Mouse (Mus musculus) mesoderm, embryonic 11.5 days (tissue): ENCODE measurements around the gene Ctc1.
"Not testable (repeated sequence)": the region's sequence is repeated elsewhere in the genome, so short reads cannot be mapped to it uniquely, and the experiment has no call there.

Source experiments
- DNase-seq: peaks from one replicate; pipeline ENCODE4 v3.0.0-alpha.2; 2012; ENCODE audit warnings: low read depth, low spot score

Gene Ctc1

DNA sequence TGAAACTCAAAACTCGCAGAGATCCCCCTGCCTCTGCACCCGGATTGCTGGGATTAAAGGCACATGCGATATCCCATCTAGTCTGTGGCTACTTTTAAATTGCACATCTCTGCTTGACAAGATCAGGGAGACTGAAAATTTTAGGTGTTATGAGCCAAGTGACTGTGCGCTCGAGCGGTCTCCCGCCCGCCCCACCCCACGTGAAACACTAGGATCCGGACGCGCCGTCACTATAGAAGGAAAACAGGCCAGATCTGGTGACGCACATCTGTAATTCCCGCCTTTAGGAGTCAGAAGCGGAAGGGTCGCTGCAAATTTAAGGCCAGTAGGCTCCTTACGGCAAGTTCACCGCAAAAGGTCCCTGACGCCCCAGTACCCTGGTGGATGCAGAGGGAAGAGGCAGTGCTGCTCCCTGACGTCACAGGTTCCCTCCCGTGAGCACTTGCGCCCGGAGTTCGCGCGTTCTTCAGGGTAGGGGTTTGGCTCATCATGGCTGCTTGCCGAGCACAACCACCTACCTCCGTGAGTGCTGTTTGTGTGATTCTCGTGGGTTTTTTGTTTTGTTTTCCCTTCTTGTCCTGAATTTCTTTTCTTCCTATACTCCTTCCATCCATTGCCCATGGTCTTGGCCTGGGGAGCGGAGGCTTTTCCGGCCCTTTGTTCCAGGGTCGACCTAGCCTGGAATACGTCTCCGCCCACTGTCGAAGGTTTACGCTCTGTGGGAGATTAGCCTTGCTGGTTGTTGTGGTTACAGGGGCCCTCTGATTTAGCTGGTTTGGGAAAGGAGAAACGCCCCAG is at the start of gene Ctc1:
Ctc1 (plus strand) TSS at position 268 of the 798 bp plus-strand sequence.
- peak; percentile 96 for DNase-seq

- DNase-seq, result no peak
Observed at GRCm38 (mm10) chr11:68966554-68966953, 49.2 kb upstream of the Ctc1 start.

- peak; percentile 91 for DNase-seq
Observed at GRCm38 (mm10) chr11:68967337-68968282, 48.1 kb upstream of the Ctc1 start, which contains the start of gene Slc25a35. Gene Slc25a35, plus strand, starts transcription at chr11:68968131.

DNA sequence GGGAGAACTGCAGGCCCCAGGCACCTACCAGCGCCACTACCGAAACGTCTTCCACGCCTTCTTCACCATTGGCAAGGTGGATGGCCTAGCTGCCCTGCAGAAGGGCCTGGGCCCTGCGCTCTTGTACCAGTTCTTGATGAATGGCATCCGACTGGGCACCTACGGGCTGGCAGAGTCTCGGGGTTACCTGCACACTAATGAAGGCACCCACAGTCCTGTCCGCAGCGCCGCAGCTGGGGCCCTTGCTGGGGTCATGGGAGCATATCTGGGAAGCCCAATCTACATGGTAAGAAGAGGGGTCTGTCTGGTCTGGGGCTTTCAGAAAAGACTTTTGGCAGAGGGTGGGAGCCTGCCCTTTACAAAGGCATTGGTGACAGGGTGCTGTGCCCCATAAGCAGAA is 47.0 kb upstream of the Ctc1 start:
- no peak for DNase-seq

GRCm38 (mm10) chr11:68970232-68970631 is 45.5 kb upstream of the Ctc1 start:
- no peak for DNase-seq

- peak; percentile 88 for DNase-seq
Observed at GRCm38 (mm10) chr11:68973250-68974058, 42.3 kb upstream of the Ctc1 start.

- no peak for DNase-seq
Observed at GRCm38 (mm10) chr11:68974059-68974450, 41.7 kb upstream of the Ctc1 start.

GRCm38 (mm10) chr11:68975085-68975484 is 40.6 kb upstream of the Ctc1 start, which contains the start of gene Rangrf:
Gene Rangrf, minus strand, starts transcription at chr11:68975185.
- DNase-seq, result no peak

DNA sequence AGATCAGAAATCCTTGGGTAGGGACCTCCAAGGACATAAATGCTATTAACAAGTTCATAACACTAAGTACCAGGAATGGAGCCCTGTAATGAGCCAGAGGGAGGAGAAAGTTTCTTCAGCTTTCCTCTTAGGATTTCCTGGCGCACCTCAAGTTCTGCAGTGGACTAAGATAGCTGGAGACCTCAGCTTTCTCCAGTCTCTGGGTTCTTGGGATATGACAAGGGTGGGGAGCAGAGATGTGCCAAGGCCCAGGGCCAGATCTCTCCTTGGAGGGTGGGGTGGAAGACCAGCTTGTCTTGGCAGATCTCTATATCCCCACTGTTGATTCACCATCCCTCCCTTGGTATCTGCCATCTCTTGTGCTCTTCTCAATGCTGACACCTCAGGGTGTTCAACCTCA is 40.1 kb upstream of the Ctc1 start:
- no peak for DNase-seq

- DNase-seq, result no peak
Observed at GRCm38 (mm10) chr11:68979320-68979733, 36.4 kb upstream of the Ctc1 start.

DNA sequence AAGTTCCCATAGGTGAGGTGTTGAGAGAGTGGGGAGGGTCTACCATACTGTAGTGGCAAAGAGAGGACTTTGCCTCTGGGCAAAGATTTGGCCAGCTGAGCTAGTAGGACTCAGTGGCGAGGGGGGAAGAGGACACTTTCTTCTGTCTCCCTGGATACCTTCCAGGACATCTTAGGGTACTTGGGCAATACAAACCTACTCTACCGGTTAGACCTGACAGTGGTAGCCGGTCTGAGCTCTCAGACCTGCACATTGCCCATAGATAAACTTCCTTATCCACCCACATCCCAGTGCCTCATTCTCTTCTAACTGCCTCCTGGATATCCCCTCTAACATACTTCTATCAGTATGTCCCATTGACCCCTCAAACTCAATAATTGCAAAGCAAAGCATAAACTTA is 34.8 kb upstream of the Ctc1 start:
- DNase-seq, result no peak

DNA sequence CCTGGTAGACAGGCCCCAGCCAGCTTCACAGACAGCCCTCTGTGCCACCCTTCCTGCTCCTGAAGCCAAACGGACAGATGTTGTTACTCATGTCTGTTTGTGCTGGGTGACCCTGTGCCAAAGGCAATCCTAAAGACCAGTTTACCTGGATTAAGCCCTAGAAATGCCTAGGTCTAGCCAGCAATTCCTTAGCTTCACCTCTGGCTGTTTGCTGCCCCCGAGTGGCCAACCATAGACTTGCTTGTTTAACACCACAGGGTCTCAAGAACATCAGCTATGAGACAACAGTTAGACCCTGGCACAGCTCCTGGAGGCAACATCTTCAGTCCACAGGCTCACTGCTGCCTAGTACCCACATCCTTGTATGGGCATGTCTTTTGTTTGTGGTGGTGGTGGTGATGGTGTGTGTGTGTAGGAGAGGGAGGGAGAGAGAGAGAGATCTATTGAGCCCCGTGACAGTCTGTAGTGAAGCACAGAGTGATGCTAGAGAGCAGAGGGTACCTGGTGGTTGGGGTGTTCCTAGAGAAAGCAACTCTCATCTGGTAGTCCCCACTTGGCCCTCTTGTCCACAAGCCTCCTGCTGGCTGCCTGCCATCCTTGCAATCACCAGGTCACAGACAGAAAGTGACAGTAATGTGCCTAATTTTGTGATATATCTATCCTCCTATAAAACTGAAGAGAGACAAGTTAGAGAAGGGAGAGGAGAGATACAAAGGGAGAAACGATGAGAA is 32.9 kb upstream of the Ctc1 start:
- peak; percentile 73 for DNase-seq

DNA sequence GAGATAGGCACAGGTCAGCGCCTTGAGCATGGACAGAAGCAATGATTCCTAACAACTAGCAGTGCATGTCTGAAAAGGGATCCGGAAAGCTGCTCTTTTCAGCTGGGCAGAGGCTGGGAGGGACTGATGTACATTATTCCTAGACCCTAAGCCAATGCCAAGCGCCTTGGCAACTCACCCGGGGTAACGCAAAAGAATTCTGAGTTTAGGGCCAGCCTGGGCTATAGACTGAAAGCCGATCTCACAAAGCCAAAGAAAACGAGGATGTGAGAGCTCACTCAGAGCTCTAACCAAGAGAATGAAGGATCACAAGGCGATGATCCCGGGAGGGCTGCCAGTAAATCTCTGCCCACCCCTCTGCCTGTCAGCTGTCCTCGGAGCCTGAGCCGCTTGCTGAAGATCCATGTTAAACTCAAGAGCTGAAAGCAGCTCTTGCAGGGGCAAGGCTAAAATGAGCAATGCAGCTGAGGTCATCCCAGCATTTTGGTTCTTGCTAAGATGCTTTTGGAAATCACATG is 28.3 kb upstream of the Ctc1 start:
- DNase-seq, result no peak

- no peak for DNase-seq
Observed at GRCm38 (mm10) chr11:68988341-68988740, 27.4 kb upstream of the Ctc1 start.

DNA sequence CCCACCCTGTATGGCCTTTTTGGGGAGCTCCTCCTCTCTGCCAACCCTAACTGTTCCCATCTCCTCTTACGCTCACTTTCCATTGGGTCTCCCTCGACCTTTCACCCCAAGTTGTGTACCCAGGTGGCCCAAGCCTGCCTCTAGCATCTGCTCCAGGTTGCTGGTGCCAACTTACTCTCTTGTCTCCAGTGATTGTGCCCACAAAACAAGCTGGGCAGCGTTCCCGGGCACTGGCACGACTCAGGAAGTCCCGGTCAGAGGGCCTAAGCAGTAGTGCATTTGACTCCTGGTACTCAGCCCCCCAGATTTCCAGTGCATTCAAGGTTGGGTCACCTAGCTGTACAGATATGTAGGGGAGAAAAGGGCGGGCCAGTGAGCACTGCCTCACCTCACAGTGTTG is 22.6 kb upstream of the Ctc1 start:
- DNase-seq, result no peak

DNA sequence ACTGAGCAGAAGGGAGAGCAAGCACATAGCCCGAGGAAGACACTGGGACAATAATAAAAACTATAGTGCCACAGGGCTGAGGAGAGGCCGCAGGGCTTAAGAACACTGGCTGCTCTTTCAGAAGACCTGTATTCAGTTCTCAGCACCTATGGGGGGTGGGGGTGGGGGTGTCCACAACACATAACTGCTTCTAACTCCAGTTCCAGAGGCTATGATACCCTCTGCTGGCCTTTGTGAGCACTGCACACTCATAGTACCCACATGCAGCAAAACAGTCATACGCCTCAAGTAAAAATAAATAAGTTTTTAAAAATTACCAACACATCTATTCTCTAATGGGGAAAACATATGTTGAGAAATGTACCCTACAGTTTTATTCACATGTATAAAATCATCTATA is 21.3 kb upstream of the Ctc1 start:
- DNase-seq, result no peak

DNA sequence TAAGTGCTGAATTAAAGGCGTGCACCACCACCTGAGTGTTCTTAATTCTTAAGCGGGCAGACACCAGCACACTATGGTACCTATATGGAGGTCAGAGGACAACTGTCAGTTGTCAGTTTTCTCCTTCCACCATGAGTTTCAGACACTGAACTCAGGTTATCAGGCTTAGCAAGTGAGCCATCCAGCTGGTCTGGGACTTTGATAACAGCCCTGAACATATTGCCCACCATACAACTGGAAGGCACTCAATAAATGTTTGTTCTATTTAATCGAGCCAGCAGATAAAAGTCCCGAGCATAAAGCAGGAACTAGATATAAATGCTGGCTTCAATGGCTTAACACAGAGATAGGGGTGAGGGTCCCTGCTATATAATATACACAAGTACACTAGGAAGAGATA is 18.6 kb upstream of the Ctc1 start:
- no peak for DNase-seq

GRCm38 (mm10) chr11:69002782-69003181 is 12.9 kb upstream of the Ctc1 start:
- DNase-seq, result not testable (repeated sequence)

- DNase-seq, result no peak
Observed at GRCm38 (mm10) chr11:69003592-69003991, 12.1 kb upstream of the Ctc1 start.

- DNase-seq, result no peak
Observed at GRCm38 (mm10) chr11:69005193-69005592, 10.5 kb upstream of the Ctc1 start.

DNA sequence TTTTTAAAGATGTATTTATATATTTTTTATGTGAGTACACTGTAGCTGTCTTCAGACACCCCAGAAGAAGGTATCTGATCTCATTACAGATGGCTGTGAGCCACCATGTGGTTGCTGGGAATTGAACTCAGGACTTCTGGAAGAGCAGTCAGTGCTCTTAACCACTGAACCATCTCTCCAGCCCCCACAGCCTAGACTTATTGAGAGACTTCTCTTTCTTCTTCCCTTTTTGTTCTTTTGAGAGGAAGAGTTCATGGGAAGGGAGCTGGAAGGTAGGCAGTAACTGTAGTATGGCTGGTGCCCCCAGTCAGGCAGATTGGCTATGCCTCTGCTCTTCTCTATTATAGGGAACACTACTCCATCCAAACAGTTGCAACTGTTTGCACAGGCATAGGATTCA is 9.1 kb upstream of the Ctc1 start:
- not testable (repeated sequence) for DNase-seq
